Comparison of ENCODE assay signal across 1 mouse cellular context in the genomic region with DNA sequence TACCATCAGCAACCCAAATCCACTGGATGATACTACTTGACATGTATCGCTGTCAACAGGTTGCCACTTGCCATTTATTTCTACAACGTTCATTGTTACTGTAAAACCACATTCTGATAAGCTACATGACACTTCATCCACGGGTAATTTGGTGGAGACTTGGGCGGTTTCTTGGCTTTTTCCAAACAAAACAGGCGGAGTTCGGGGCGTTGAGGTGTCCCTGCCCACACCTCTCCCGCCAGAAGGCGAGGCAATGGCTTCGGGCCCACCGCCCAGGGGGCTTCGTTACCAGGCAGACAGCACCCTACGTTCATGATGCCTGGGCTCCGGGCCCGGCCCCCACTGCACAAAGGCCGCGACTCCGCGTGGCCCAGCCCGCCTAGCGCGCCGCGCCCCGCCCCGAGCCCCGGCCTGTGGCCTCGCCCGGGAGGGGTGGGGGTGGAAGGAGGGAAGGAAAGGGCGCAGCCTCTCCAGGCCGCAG.
TF ChIP-seq lines count a peak whose summit lies in the region.

No protein-coding gene starts in this region.

TF ChIP-seq in C2C12, 6 proteins besides CTCF, POLR2A, EP300 and RAD21 (continued from another document):
- TF ChIP-seq USF1 (IDR thresholded peaks at IDR 0.05; ENCODE audit: low read depth): no peak
